16 mouse cellular contexts compared by ENCODE assay signal in the genomic region with DNA sequence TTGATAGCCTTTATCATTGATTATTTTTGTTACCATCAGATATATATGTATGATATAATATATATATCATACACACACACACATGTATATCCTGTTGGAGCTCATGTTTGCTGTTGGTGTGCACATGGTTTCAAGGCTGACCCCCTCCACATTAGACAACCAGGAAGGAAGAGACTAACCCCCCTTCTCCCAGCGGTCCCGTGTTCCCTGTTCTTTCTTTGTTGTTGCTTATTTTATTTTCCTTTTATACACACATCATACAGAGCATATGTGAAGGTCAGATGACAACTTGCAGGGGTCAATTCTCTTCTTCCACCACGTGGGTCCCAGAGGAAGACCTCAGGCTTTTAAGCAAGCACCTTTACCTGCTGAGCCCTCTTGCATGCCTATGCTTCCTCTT. TPM values are rescaled to one million over a fixed set of nuclear protein-coding genes. Genes with fewer than 3 reads are reported as not detected.
"Had no signal": no experiment of that assay in that cellular context is flagged by ENCODE, and none has a peak within 500 bp of the region (broad histone marks: within the 10 kb centered on the region; RNA-seq: fewer than 3 reads in every experiment).

No protein-coding gene starts in this region.

- H3K4me2 ChIP-seq: neural tube, embryonic 15.5 days; stomach, embryonic 15.5 days had no signal

- H3K27me3 ChIP-seq: stomach, embryonic 15.5 days had no signal

- H3K4me3 ChIP-seq: neural tube, embryonic 15.5 days; stomach, embryonic 15.5 days had no signal

- H3K9ac ChIP-seq: neural tube, embryonic 15.5 days; stomach, embryonic 15.5 days had no signal

- H3K36me3 ChIP-seq: neural tube, embryonic 15.5 days; stomach, embryonic 15.5 days had no signal

- DNase-seq: retina, postnatal 1 day; right cerebral cortex, adult 18-20 months; right cerebral cortex, postnatal 14 days; right cerebral cortex, postnatal 25 days; right cerebral cortex, postnatal 4 days; spleen, adult 18-20 months; thymus, adult 18-20 months; thymus, adult 2 months; thymus, postnatal 14 days; thymus, postnatal 25 days; thymus, postnatal 36 days; thymus, postnatal 4 days had no signal

- H3K27ac ChIP-seq: neural tube, embryonic 15.5 days; stomach, embryonic 15.5 days; stomach, postnatal 0 days had no signal

- H3K9me3 ChIP-seq: neural tube, embryonic 15.5 days; stomach, embryonic 15.5 days had no signal

- H3K4me1 ChIP-seq: neural tube, embryonic 15.5 days; stomach, embryonic 15.5 days had no signal

RNA-seq across cellular contexts. Expression of gene 4932438H23Rik, which starts 29.3 kb away (rescaled TPM):
- polyA plus RNA-seq: spleen, adult 2 months had no signal
